Mouse (Mus musculus) midbrain, embryonic 10.5 days (tissue): ENCODE data around the gene Spats1. TPM values are rescaled to one million over a fixed set of nuclear protein-coding genes. Genes with fewer than 3 reads are reported as not detected.
A peak's percentile ranks its signal among the peaks of the same experiment; 100 is the strongest.

Source experiments
- DNase-seq: peaks from one replicate; pipeline ENCODE4 v3.0.0-alpha.2; 2017; ENCODE audit warnings: low spot score
- H3K27ac ChIP-seq: fragments of 300-500 bp; sonication (generic); replicated peaks from 2 replicates; pipeline ENCODE4 v1.5.1; 2016; ENCODE audit warnings: mild to moderate bottlenecking
- H3K27me3 ChIP-seq: fragments of 300-500 bp; sonication (generic); 2 replicates; pipeline ENCODE4 v1.6.1; 2016; ENCODE audit warnings: low read depth, mild to moderate bottlenecking; ENCODE audit not compliant: poor library complexity, severe bottlenecking
- H3K36me3 ChIP-seq: fragments of 300-500 bp; sonication (generic); 2 replicates; pipeline ENCODE4 v1.6.1; 2016; ENCODE audit warnings: mild to moderate bottlenecking, moderate library complexity
- H3K4me1 ChIP-seq: fragments of 300-500 bp; sonication (generic); 2 replicates; pipeline ENCODE4 v1.6.1; 2016
- H3K4me3 ChIP-seq: fragments of 300-500 bp; sonication (generic); 2 replicates; pipeline ENCODE4 v1.5.1; 2016; ENCODE audit warnings: mild to moderate bottlenecking, moderate library complexity
- H3K9me3 ChIP-seq: fragments of 300-500 bp; sonication (generic); replicated peaks from 2 replicates; pipeline ENCODE4 v1.6.1; 2016; ENCODE audit warnings: mild to moderate bottlenecking
- WGBS: fragments of 180-500 bp; shearing (Covaris S2); methylation state at CpG from one replicate; pipeline ENCODE4 v1.1.7; 2016; 5-methylcytosine and 5-hydroxymethylcytosine counted together
- polyA plus RNA-seq: library from polyadenylated mRNA; unstranded; fragments of >200 nt; fragmentation: Nextera tagmentation; extraction: Ambion mirVana; gene quantifications from 2 replicates; pipeline ENCODE4 v1.2.1, GENCODE M21; 2016

Spats1 gene
- polyA plus RNA-seq, 1 experiment from 2014 or later, result 0.42 TPM

- Histone ChIP-seq H3K36me3 (peaks cover 31% of the 10 kb centered on the region), H3K27ac (peak within 1 kb of the TSS; percentile 94), H3K27me3 (no peaks in the 10 kb centered on the region), H3K4me1 (peaks cover 13% of the 10 kb centered on the region), H3K9me3 (no peaks in the 10 kb centered on the region), H3K4me3 (peak within 1 kb of the TSS; percentile 83)
- peak; percentile 95 for DNase-seq
- under 1% methylated on average over 42 of the region's 42 CpGs for WGBS
Measured at GRCm38 (mm10) chr17:45506700-45507189, 31.5 kb upstream of the Spats1 start, which contains the start of gene Aars2. TSS of gene Aars2 (plus strand) at chr17:45506841.

GRCm38 (mm10) chr17:45505941-45506465 lies 30.8 kb upstream of the Spats1 start:
- Histone ChIP-seq H3K4me1 (peaks cover 17% of the 10 kb centered on the region), H3K36me3 (peaks cover 24% of the 10 kb centered on the region), H3K4me3 (peak overlapping the region; percentile 83), H3K27me3 (no peaks in the 10 kb centered on the region), H3K27ac (no peak overlapping the region), H3K9me3 (no peaks in the 10 kb centered on the region)
- 68% methylated on average over 6 of the region's 6 CpGs for WGBS
- no peak for DNase-seq

DNA sequence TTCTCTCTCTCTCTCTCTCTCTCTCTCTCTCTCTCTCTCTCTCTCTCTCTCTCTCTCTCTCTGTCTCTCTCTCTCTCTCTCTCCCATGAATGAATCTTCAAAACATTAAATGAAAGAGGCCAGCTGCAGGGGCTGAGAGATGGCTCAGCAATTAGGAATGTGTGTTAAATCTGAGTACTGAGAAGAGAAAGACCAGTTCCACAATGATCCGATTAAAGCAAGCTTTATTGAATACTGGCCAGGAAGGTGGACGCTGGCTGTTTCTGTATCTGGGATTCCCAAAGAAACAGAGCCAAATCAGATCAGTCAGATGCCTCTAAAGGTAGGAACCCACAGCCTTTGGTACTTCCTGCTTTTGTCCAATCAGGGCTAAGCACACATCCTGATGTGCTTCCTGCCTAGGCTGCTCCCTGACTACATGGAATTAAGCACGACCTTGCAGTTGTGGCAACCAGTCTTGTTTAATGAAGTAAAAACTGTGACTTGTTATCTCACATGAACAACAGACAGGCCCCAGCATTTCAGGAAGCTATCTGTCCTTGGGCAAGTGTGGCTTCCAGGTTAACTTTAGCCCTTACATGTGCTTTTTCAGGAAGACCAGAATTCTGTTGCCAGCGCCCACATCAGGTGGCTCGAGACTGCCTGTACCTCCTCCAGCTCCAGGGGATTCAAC lies 28.2 kb upstream of the Spats1 start:
- no peaks in the 10 kb centered on the region for H3K27me3 ChIP-seq
- peaks cover 20% of the 10 kb centered on the region for H3K4me1 ChIP-seq
- peaks cover 2% of the 10 kb centered on the region for H3K36me3 ChIP-seq
- H3K4me3 ChIP-seq, result no peak overlapping the region
- WGBS, result 66% methylated on average over 5 of the region's 5 CpGs
- no peak for DNase-seq
- H3K9me3 ChIP-seq, result no peaks in the 10 kb centered on the region
- no peak overlapping the region for H3K27ac ChIP-seq

DNA sequence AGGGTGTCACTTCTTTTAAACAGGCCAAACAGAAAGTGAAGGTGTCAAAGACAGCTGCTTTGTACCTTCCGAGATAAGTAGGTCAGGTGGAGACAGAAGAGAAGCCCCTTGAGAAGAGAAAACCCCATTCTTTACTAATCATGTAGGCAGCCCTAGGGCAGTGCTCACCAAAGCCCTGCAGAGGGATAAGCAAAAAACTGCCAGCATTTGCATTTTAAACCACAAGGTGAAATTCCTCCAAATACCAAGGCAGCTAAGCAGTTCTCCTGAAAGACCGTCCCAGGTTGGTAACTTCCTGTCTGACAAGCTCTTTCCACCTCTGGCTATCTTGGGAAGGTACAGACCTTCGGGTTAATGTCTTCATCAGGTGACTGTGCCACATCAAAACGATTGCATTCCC lies 27.1 kb upstream of the Spats1 start:
- H3K4me1 ChIP-seq, result peaks cover 16% of the 10 kb centered on the region
- H3K36me3 ChIP-seq, result no peaks in the 10 kb centered on the region
- H3K27ac ChIP-seq, result no peak overlapping the region
- H3K4me3 ChIP-seq, result no peak overlapping the region
- no peaks in the 10 kb centered on the region for H3K9me3 ChIP-seq
- H3K27me3 ChIP-seq, result no peaks in the 10 kb centered on the region
- 70% methylated on average over 4 of the region's 4 CpGs for WGBS
- no peak for DNase-seq

DNA sequence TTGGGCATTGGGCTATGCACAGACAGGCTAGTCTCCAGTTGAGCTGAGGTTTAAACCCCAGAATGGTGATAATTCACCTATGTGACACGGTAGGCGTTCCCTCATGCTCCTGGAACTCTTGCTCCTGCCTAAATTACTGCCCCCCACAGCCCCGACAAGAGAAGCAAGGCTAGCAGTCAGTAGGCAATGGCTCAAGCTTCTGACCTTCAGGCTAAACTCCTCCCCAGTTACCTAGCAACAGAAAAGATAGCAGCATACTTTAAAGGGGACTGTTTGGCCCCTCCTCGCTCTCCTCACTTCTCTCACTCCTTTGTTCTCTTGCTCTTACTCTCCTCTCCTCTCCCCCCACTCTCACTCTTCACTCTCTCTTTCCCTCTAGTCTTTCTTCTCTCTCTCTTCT lies 25.8 kb upstream of the Spats1 start:
- Histone ChIP-seq H3K27me3 (no peaks in the 10 kb centered on the region), H3K9me3 (no peaks in the 10 kb centered on the region), H3K27ac (peak overlapping the region; percentile 52; the same call in 1 of the 2 replicates), H3K4me3 (no peak overlapping the region), H3K36me3 (no peaks in the 10 kb centered on the region), H3K4me1 (peaks cover 7% of the 10 kb centered on the region)
- 44% methylated on average over 4 of the region's 4 CpGs for WGBS
- DNase-seq, result no peak

DNA sequence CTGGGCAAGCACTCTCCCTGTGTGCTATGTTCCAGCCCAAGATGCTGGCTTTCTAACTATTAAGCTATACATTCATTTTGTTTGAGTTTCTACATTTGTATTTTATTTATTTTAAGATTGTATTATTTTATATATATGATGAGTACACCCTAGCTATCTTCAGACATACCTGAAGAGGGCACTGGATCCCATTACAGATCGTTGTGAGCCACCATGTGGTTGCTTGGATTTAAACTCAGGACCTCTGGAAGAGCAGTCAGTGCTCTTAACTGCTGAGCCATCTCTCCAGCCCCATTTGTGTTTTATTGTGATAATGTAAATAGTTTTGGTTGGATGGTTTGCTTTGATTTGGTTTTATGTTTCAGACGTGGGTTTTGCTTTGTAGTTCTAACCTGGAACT lies 24.3 kb upstream of the Spats1 start:
- 62% methylated on average over 2 of the region's 2 CpGs for WGBS
- Histone ChIP-seq H3K27ac (no peak overlapping the region), H3K4me3 (no peak overlapping the region), H3K4me1 (peaks cover 7% of the 10 kb centered on the region), H3K9me3 (no peaks in the 10 kb centered on the region), H3K27me3 (no peaks in the 10 kb centered on the region), H3K36me3 (no peaks in the 10 kb centered on the region)
- DNase-seq, result no peak

DNA sequence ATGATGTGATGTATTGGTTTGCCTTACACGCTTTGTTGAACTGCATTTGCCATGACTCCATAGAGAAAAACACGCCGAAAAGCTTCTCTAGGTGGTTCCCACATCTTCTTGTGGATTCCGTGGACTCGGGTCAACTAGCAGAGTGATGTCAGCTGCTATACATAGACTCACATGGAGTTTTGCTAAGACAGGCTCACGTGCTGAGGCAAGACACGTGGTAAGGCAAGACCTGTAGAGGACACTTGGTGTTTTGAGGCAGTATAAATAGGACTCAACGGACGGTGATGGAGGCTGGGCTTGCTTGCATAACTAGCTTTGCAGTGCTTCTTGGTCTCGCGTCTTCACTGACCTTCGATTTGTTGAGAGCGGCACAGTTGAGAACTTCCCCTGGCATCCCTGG lies 23.2 kb upstream of the Spats1 start:
- no peak overlapping the region for H3K4me3 ChIP-seq
- H3K36me3 ChIP-seq, result no peaks in the 10 kb centered on the region
- H3K27me3 ChIP-seq, result no peaks in the 10 kb centered on the region
- DNase-seq, result no peak
- no peak overlapping the region for H3K27ac ChIP-seq
- WGBS, result 84% methylated on average over 13 of the region's 13 CpGs
- H3K9me3 ChIP-seq, result no peaks in the 10 kb centered on the region
- peaks cover 7% of the 10 kb centered on the region for H3K4me1 ChIP-seq

DNA sequence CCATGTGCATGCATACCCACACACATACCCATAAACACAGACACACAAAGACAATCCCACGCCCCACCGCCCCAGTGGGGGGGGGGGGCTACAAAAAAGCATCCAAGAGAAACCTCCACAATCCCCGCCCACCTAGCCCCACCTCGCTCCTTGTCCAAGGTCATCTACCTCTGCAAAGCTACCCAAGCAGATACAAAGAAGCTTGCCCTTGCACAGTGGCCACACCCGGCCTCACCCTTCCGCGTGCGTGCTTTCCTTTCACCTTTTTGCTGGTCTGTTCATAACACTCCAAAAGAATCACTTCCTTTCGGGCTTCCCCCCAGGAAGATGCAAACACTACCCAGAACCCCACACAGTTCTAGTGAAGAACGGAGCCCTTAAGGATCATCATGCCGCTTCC lies 20.2 kb upstream of the Spats1 start:
- Histone ChIP-seq H3K27ac (no peak overlapping the region), H3K9me3 (no peaks in the 10 kb centered on the region), H3K4me1 (peaks cover 2% of the 10 kb centered on the region; the same call in 1 of the 2 replicates), H3K27me3 (no peaks in the 10 kb centered on the region), H3K4me3 (no peak overlapping the region), H3K36me3 (no peaks in the 10 kb centered on the region)
- WGBS, result 87% methylated on average over 11 of the region's 11 CpGs
- DNase-seq, result no peak

- Histone ChIP-seq H3K9me3 (no peaks in the 10 kb centered on the region), H3K4me3 (no peak overlapping the region), H3K4me1 (peaks cover 5% of the 10 kb centered on the region), H3K27ac (no peak overlapping the region), H3K36me3 (no peaks in the 10 kb centered on the region), H3K27me3 (no peaks in the 10 kb centered on the region)
- no peak for DNase-seq
- 85% methylated on average over 13 of the region's 13 CpGs for WGBS
Measured at GRCm38 (mm10) chr17:45490532-45491154, 15.4 kb upstream of the Spats1 start.

DNA sequence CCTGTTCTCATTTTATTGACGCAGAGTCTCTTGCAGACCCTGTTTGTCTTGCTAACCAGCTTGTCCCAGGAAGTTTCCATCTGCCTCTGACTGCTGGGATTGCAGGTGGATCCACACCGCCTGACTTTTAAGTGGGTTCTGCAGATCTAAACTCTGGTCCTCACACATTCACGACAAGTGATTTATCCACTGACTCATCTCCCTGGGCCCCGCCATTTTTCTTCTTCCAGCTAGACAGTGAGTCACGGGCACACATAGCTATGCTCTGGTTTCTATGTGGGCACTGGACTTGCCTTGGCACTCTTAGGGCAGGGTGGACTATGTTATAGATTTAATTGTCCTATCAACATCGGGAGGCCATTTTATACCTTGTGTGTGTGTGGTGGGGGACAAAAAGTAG lies 14.5 kb upstream of the Spats1 start:
- Histone ChIP-seq H3K4me3 (no peak overlapping the region), H3K36me3 (no peaks in the 10 kb centered on the region), H3K27ac (no peak overlapping the region), H3K9me3 (no peaks in the 10 kb centered on the region), H3K27me3 (no peaks in the 10 kb centered on the region), H3K4me1 (peaks cover 5% of the 10 kb centered on the region; the same call in 1 of the 2 replicates)
- 85% methylated on average over 6 of the region's 6 CpGs for WGBS
- no peak for DNase-seq

DNA sequence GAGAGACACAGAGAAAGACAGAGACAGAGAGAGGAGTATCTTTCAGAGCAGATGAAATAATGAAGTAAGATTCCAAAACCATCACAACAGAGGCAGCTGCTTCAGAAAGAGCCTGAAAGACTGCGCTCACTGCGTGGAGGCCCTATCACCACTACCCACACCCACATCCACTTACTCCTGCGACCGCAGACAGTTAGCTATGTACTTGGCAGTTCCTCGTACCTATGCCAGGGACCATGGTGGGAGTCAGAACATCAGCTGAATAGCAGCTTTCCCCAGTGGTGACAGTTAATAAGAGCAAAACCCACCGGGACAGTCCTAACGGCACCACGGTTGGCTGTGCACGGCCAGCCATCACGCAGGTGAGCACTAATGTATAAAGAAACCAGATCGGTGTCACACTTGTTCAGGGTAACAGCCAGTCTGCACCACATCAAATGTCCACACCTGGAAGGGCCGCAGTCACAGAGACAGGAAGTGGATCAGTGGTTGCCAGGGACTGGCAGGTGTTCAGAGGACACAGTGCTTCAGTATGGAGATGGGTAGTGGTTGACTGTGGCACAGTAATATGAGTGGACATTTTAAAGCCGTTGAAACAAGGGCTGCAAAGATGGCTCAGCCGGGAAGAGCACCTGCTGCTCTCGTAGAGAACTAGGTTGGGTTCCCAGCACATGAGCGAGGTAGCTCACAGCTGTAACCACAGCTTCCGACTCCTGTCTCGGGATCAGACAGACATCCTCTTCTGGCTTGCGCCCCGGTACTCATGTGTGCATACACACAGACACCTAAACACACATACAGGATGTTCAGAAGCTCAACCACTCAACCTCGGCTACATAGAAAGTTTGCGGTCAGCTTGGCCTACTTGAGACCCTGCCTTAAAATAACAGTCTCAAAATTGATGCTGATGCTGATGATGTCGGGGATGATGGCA lies 13.4 kb upstream of the Spats1 start:
- no peaks in the 10 kb centered on the region for H3K36me3 ChIP-seq
- WGBS, result 88% methylated on average over 23 of the region's 23 CpGs
- no peak overlapping the region for H3K27ac ChIP-seq
- no peak for DNase-seq
- no peak overlapping the region for H3K4me3 ChIP-seq
- H3K27me3 ChIP-seq, result no peaks in the 10 kb centered on the region
- H3K4me1 ChIP-seq, result peaks cover 5% of the 10 kb centered on the region; the same call in 1 of the 2 replicates
- no peaks in the 10 kb centered on the region for H3K9me3 ChIP-seq

DNA sequence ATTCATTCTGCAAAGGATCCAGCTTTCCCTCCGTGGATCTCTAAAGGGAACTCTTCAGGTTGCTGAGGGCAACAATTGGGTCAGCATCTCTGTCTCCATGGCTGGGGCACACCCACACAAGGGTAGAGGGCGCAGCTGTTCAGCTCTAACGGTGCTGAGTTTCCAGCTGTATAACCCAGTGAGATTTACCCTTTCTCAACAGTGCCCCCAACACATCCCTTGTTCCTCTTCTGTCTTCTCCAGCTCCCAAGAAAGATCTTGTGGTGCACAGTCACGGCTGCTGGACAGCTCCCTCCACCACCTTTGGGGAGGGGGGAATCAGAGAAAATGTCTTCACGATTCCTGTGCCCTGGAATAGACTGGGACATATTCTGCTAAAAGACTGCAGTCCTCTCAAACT lies 12.0 kb upstream of the Spats1 start:
- no peaks in the 10 kb centered on the region for H3K9me3 ChIP-seq
- no peaks in the 10 kb centered on the region for H3K36me3 ChIP-seq
- no peak for DNase-seq
- peaks cover 5% of the 10 kb centered on the region; the same call in 1 of the 2 replicates for H3K4me1 ChIP-seq
- H3K27me3 ChIP-seq, result no peaks in the 10 kb centered on the region
- no peak overlapping the region for H3K4me3 ChIP-seq
- 20% methylated on average over 5 of the region's 5 CpGs for WGBS
- H3K27ac ChIP-seq, result no peak overlapping the region
